Mouse (Mus musculus): ENCODE measurements around the gene Wdr5.

DNA sequence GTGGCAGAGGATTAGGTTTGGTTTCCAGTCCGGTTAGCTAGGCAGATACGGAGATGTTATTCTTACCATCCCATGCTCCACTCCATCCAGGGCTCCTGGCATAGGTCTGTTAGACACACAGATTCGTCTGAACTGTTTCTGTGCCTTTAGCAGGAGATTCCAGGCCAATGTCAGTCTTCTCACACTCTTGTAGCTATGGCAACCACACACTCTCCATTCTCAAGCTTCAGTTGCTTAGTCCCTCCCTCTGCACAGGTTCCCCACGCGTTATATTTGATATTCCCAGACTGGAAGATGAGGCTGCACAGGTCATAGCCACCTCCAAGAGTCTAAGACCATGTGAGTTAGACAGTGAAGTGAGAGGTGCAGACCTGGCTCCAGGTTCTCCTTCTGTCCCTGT, 1.1 kb upstream of the Wdr5 start:
- no peak for TF ChIP-seq CTCF (IDR thresholded peaks at IDR 0.05; ENCODE audit: control insufficient read depth, insufficient read depth, insufficient read length)
- no peak for TF ChIP-seq FOSL1 (IDR thresholded peaks at IDR 0.05; ENCODE audit: insufficient read depth, low read length, poor library complexity, severe bottlenecking)
- no peak for TF ChIP-seq MAX (IDR thresholded peaks at IDR 0.05)
- no peak for TF ChIP-seq MYOG (IDR thresholded peaks at IDR 0.05; ENCODE audit: control insufficient read depth, extremely low read depth, insufficient read length)
- no peak for TF ChIP-seq CEBPB (IDR thresholded peaks at IDR 0.05; ENCODE audit: low read depth)
- no peak for TF ChIP-seq USF1 (IDR thresholded peaks at IDR 0.05; ENCODE audit: low read depth)
- TF ChIP-seq MYOD1 (IDR thresholded peaks at IDR 0.05; ENCODE audit: control insufficient read depth, insufficient read length, low read depth) = no peak

Measured in C2C12 (cell line).